Comparison of ENCODE assay signal across 12 mouse cellular contexts in the genomic region with DNA sequence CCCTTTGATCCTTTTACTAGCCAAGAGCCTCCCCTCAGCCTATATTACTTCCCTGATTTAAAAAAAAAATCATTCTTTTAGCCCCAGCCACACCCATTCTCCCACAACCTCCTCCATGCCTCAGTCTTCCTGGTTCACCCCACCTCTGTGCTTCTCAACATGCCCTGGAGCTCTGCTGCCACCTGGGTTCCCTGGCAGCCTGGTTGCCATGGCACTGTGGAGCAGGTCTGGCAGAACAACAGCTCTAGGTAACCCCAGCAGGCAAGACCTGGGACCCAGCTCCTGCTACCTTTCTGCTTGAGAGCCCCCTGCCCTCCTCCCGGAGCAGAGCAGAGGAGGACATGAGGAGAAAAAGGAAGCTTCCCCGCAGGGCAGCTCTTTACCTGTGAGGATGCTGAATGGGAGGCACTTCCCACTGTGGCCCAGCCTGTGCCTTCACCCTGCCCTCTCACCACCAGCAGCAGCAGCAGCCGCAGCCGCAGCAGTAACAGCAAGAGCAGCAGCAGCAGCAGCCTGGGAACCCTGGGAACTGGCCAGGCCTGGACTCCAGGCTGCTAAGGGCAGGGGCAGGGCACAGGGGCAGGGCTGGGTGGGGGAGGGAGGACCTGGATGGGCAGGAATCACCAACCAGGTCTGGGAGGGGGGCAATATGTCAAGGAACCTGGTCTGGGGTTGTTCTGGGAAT. TPM values are rescaled to one million over a fixed set of nuclear protein-coding genes. Genes with fewer than 3 reads are reported as not detected.
DNase-seq lines count a peak whose midpoint lies in the region; ATAC-seq and TF ChIP-seq lines count a peak whose summit lies in the region.
"Had no signal": no experiment of that assay in that cellular context is flagged by ENCODE, and none has a peak within 500 bp of the region (broad histone marks: within the 10 kb centered on the region; RNA-seq: fewer than 3 reads in every experiment).

No protein-coding gene starts in this region.

- WGBS in hindbrain, embryonic 10.5 days: 28% methylated on average over 4 of the region's 4 CpGs
- WGBS in hindbrain, embryonic 11.5 days: 30% methylated on average over 4 of the region's 4 CpGs
- WGBS in kidney, postnatal 0 days: 33% methylated on average over 4 of the region's 4 CpGs

- H3K27ac ChIP-seq in hindbrain, embryonic 10.5 days: peak overlapping the region; percentile 50
- no peak overlapping the region for H3K27ac ChIP-seq in hindbrain, embryonic 11.5 days (ENCODE audit: low read depth, low read length)
- H3K27ac ChIP-seq in kidney, postnatal 0 days: no peak overlapping the region
- H3K27ac ChIP-seq: lung, embryonic 15.5 days had no signal

- no peak overlapping the region for H3K9ac ChIP-seq in hindbrain, embryonic 11.5 days (ENCODE audit: low read depth, low read length)
- H3K9ac ChIP-seq in kidney, postnatal 0 days (ENCODE audit: low read depth, low read length): no peak overlapping the region
- H3K9ac ChIP-seq: lung, embryonic 15.5 days had no signal

- no peak overlapping the region for H3K4me3 ChIP-seq in hindbrain, embryonic 10.5 days
- no peak overlapping the region for H3K4me3 ChIP-seq in hindbrain, embryonic 11.5 days (ENCODE audit: low read depth, low read length)
- H3K4me3 ChIP-seq in kidney, postnatal 0 days (replicated peaks; ENCODE audit: low read depth, low read length): no peak overlapping the region
- H3K4me3 ChIP-seq: lung, embryonic 15.5 days had no signal

- no peak overlapping the region for H3K4me2 ChIP-seq in hindbrain, embryonic 11.5 days (replicated peaks; ENCODE audit: low read depth, low read length)
- no peak overlapping the region for H3K4me2 ChIP-seq in kidney, postnatal 0 days (ENCODE audit: low read length)
- H3K4me2 ChIP-seq: lung, embryonic 15.5 days had no signal

- TF ChIP-seq CTCF in kidney, postnatal 0 days (IDR thresholded peaks at IDR 0.05; ENCODE audit: low read depth): no peak

- no peaks in the 10 kb centered on the region for H3K9me3 ChIP-seq in hindbrain, embryonic 10.5 days
- H3K9me3 ChIP-seq in hindbrain, embryonic 11.5 days (ENCODE audit: control insufficient read depth, low read length): no peaks in the 10 kb centered on the region
- H3K9me3 ChIP-seq in kidney, postnatal 0 days (replicated peaks; ENCODE audit: low read length): no peaks in the 10 kb centered on the region
- H3K9me3 ChIP-seq: G1E; lung, embryonic 15.5 days had no signal

- peaks cover 44% of the 10 kb centered on the region for H3K4me1 ChIP-seq in hindbrain, embryonic 10.5 days (replicated peaks)
- H3K4me1 ChIP-seq in hindbrain, embryonic 11.5 days (replicated peaks; ENCODE audit: control insufficient read depth, insufficient read depth, low read length): no peaks in the 10 kb centered on the region
- H3K4me1 ChIP-seq in kidney, postnatal 0 days (replicated peaks; ENCODE audit: insufficient read depth, low read length): no peaks in the 10 kb centered on the region
- H3K4me1 ChIP-seq: lung, embryonic 15.5 days had no signal

- peaks cover 100% of the 10 kb centered on the region for H3K27me3 ChIP-seq in hindbrain, embryonic 10.5 days (ENCODE audit: insufficient read depth, poor library complexity, severe bottlenecking)
- H3K27me3 ChIP-seq in hindbrain, embryonic 11.5 days (ENCODE audit: control insufficient read depth, insufficient read depth, low read length): peaks cover 59% of the 10 kb centered on the region
- H3K27me3 ChIP-seq in kidney, postnatal 0 days (ENCODE audit: insufficient read depth, low read length): no peaks in the 10 kb centered on the region

- no peak for ATAC-seq in hindbrain, embryonic 11.5 days (ENCODE audit: low FRiP score)
- ATAC-seq in kidney, postnatal 0 days (replicated peaks; ENCODE audit: low FRiP score, low read depth): peak; percentile 63; the same call in 1 of the 2 replicates
- ATAC-seq: hindbrain, embryonic 16.5 days had no signal

- DNase-seq in hindbrain, embryonic 10.5 days (ENCODE audit: low spot score): peak; percentile 12
- no peak for DNase-seq in hindbrain, embryonic 11.5 days (ENCODE audit: low spot score)
- peak; percentile 4 for DNase-seq in retina, postnatal 1 day
- no peak for DNase-seq in retina, embryonic 14.5 days (ENCODE audit: low spot score)
- no peak for DNase-seq in kidney, postnatal 0 days (ENCODE audit: low spot score)
- no peak for DNase-seq in embryo, embryonic 11 days
- no peak for DNase-seq in right cerebral cortex, adult 2 months (ENCODE audit: low spot score in 2 of 2)
- DNase-seq in layer of hippocampus, adult 9-11 months: no peak
- DNase-seq: B cell, adult 2 months had no signal

- H3K36me3 ChIP-seq in hindbrain, embryonic 10.5 days: no peaks in the 10 kb centered on the region
- H3K36me3 ChIP-seq in hindbrain, embryonic 11.5 days (ENCODE audit: control insufficient read depth, insufficient read depth, low read length): no peaks in the 10 kb centered on the region
- H3K36me3 ChIP-seq in kidney, postnatal 0 days (ENCODE audit: insufficient read depth, low read length): no peaks in the 10 kb centered on the region
- H3K36me3 ChIP-seq: G1E; lung, embryonic 15.5 days had no signal

RNA-seq across cellular contexts. Expression of a gene that starts 30.9 kb away (rescaled TPM):
- polyA plus RNA-seq in hindbrain, embryonic 10.5 days (2016; fragmentation: Nextera tagmentation; extraction: Ambion mirVana): 62.7 and 70.6 TPM in 2 replicates
- 29.6 and 44.4 TPM in 2 replicates for polyA plus RNA-seq in hindbrain, embryonic 11.5 days (2014; fragmentation: Nextera tagmentation; extraction: Ambion mirVana)
- 18.0 and 18.5 TPM in 2 replicates for polyA plus RNA-seq in kidney, postnatal 0 days (2015; fragmentation: Nextera tagmentation; extraction: Ambion mirVana)

RNA-seq across cellular contexts. Expression of a gene that starts 57.8 kb away (rescaled TPM):
- 0.88 and 1.9 TPM in 2 replicates for polyA plus RNA-seq in hindbrain, embryonic 10.5 days (2016; fragmentation: Nextera tagmentation; extraction: Ambion mirVana)
- 1.9 and 2.0 TPM in 2 replicates for polyA plus RNA-seq in hindbrain, embryonic 11.5 days (2014; fragmentation: Nextera tagmentation; extraction: Ambion mirVana)
- 10.3 and 11.0 TPM in 2 replicates for polyA plus RNA-seq in kidney, postnatal 0 days (2015; fragmentation: Nextera tagmentation; extraction: Ambion mirVana)

Comparison
In these comparisons a context has a peak if more than half of its experiments do, and no peak if none do; other contexts are left out.
1. DNase-seq: peak in hindbrain, embryonic 10.5 days (single experiment) and retina, postnatal 1 day (single experiment); none in hindbrain, embryonic 11.5 days (single experiment), retina, embryonic 14.5 days (single experiment), kidney, postnatal 0 days (single experiment), embryo, embryonic 11 days (single experiment), right cerebral cortex, adult 2 months (0 of 2) and layer of hippocampus, adult 9-11 months (single experiment).